Mouse (Mus musculus) small intestine, adult 2 months (tissue): Measurements from ENCODE around the gene Snrnp35. TPM values are rescaled to one million over a fixed set of nuclear protein-coding genes. Genes with fewer than 3 reads are reported as not detected.

Source experiments
- H3K27ac ChIP-seq: fragments of 200-500 bp; 2 replicates; pipeline ENCODE4 v1.5.1; 2012; ENCODE audit warnings: low read depth, low read length, control low read depth, inconsistent platforms; ENCODE audit not compliant: insufficient read depth
- H3K27me3 ChIP-seq: fragments of 200-500 bp; 2 replicates; pipeline ENCODE4 v1.6.1; 2012; ENCODE audit warnings: mild to moderate bottlenecking, moderate library complexity, low read length, inconsistent platforms; ENCODE audit not compliant: control insufficient read depth, insufficient read depth
- H3K36me3 ChIP-seq: fragments of 200-500 bp; 2 replicates; pipeline ENCODE4 v1.6.1; 2012; ENCODE audit warnings: mild to moderate bottlenecking, low read length, control low read depth, inconsistent platforms; ENCODE audit not compliant: control insufficient read depth, insufficient read depth
- H3K4me1 ChIP-seq: fragments of 200-500 bp; 2 replicates; pipeline ENCODE4 v1.6.1; 2012; ENCODE audit warnings: low read length, inconsistent platforms, mixed read lengths; ENCODE audit not compliant: control insufficient read depth, insufficient read depth, insufficient read length
- H3K4me3 ChIP-seq: fragments of 200-500 bp; 2 replicates; pipeline ENCODE4 v1.5.1; 2012; ENCODE audit warnings: low read depth, mild to moderate bottlenecking, control low read depth, inconsistent platforms, low read length, moderate library complexity
- CTCF ChIP-seq: fragments of 200-500 bp; IDR thresholded peaks from 2 replicates; pipeline ENCODE4 v1.5.1; 2012; ENCODE audit warnings: low read depth, mild to moderate bottlenecking, control low read depth, inconsistent platforms, low read length, moderate library complexity, mixed read lengths; ENCODE audit not compliant: insufficient replicate concordance, insufficient read length; ENCODE audit errors: extremely low read depth
- POLR2A ChIP-seq: fragments of 200-500 bp; IDR thresholded peaks from 2 replicates; pipeline ENCODE4 v1.6.1; 2012; ENCODE audit warnings: low read depth, mild to moderate bottlenecking, control low read depth, inconsistent platforms, low read length, moderate library complexity
- WGBS: fragments of 180-500 bp; shearing (Covaris S2); methylation state at CpG from one replicate; pipeline ENCODE4 v1.1.7; 2018; 5-methylcytosine and 5-hydroxymethylcytosine counted together
- polyA plus RNA-seq: library from polyadenylated mRNA; depleted of rRNA; stranded (reverse); fragments of >200 nt; gene quantifications from 2 replicates; pipeline ENCODE4 v1.2.3, GENCODE M21; 2012

Snrnp35 gene
- polyA plus RNA-seq, 1 experiment: 1.8 TPM

DNA sequence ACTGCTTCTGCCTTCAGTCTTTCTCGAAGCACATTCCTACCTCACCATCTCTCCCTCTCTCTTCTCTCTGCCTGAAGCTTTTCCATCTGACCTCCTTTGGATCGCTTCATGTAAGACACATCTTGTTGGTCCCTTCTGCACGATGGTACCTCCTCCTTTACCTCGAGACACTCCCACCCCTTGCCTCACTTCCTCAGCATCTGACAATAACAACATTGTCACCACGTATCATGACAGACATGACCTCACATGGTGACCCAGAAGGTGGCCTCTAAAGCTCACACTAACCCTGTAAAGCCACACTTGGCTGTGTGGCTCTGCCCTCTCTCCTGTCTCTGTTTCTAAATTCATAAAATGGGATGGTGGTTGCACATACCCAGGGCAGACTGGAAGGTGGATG is 32.9 kb downstream of the Snrnp35 start:
- Histone ChIP-seq H3K4me3 (no peak overlapping the region), H3K27ac (no peak overlapping the region), H3K36me3 (no peaks in the 10 kb centered on the region), H3K27me3 (no peaks in the 10 kb centered on the region), H3K4me1 (no peaks in the 10 kb centered on the region)
- no peak for TF ChIP-seq POLR2A
- no peak for TF ChIP-seq CTCF
- WGBS: 72% methylated on average over 5 of the region's 5 CpGs

DNA sequence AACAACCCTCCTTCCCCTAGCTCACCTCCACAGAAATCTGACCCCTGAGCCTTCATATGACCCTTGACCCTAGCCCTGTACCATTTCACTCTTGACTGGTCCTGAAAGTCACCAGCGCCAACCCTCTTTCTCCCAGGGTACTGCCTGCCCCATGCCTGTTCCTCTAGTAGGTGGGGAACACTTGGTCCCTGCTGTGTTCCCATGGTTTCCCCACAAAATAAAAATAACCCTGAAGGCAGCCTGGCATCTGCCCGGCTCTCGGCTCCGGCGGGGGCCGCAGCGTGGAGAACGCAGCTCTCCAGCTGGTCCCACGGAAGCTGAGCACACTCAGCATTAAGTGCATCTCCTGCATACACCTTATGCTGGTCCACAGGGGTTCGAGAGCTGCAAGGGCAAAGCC is 35.7 kb downstream of the Snrnp35 start:
- no peak for TF ChIP-seq CTCF
- TF ChIP-seq POLR2A: no peak
- no peaks in the 10 kb centered on the region for H3K36me3 ChIP-seq
- H3K4me1 ChIP-seq: no peaks in the 10 kb centered on the region
- no peak overlapping the region for H3K27ac ChIP-seq
- WGBS: 90% methylated on average over 10 of the region's 10 CpGs
- no peak overlapping the region for H3K4me3 ChIP-seq
- H3K27me3 ChIP-seq: no peaks in the 10 kb centered on the region

DNA sequence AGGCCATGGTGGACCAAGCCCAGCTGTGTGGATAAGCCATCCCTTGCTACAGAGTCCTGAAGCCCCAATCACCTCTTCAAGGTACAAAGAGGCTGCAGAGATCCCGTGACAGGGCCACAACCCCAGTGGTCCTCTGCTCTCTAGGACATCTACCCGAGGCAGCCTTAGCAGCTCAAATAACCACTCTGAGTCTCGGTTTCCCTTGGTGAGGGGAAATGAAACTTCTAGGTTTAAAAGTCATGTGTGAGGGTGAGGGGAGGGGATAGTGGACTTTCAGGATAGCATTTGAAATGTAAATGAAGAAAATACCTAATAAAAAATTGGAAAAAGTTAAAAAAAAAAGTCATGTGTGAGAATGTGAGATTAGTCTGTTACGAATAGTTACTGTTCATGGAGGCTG is 38.7 kb downstream of the Snrnp35 start:
- no peak overlapping the region for H3K4me3 ChIP-seq
- no peaks in the 10 kb centered on the region for H3K4me1 ChIP-seq
- no peak overlapping the region for H3K27ac ChIP-seq
- 81% methylated on average over 4 of the region's 4 CpGs for WGBS
- no peaks in the 10 kb centered on the region for H3K36me3 ChIP-seq
- no peaks in the 10 kb centered on the region for H3K27me3 ChIP-seq
- TF ChIP-seq POLR2A (no peak), CTCF (no peak)

DNA sequence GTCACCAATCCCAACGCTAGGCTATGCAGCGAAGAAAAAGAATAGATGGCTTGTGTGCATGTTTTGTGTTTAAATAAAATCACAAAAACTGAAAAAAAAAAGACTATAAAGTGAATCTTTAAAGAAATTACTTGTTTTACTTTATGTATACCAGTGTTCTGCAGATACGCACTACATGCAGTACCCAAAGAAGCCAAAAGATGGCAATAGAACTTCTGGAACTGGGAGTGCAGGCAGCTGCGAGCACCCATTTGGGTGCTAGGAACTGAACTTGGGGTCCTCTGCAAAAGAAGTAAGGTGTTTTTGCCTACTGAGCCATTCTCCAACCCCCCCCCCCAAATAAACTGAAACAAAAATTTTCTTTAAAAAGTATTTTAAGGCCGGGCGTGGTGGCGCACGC is 40.1 kb downstream of the Snrnp35 start:
- WGBS: 94% methylated on average over 8 of the region's 8 CpGs
- H3K4me1 ChIP-seq: no peaks in the 10 kb centered on the region
- no peaks in the 10 kb centered on the region for H3K36me3 ChIP-seq
- H3K27me3 ChIP-seq: no peaks in the 10 kb centered on the region
- H3K4me3 ChIP-seq: no peak overlapping the region
- no peak for TF ChIP-seq POLR2A
- TF ChIP-seq CTCF: peak; percentile 23; the same call in 1 of the 2 replicates
- H3K27ac ChIP-seq: no peak overlapping the region

DNA sequence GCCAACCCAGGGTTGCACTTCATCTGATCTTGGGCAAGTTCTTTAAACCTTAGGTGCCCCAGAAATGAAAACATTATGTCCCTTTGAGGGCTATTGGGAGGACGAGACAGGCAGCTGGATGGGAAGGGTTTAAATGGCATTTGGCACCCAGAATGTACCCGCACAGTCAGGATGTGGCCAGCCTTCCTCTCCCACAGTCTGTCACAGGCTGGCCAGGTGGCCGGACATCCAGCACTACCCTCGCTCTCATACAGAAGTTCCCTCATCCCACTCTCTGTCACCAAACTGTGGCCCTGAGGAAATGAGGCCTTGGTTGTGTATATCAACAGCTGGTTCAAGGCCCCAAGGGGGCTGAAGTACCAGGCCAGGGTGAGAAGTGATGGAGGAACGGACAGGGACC is 42.0 kb downstream of the Snrnp35 start:
- no peaks in the 10 kb centered on the region for H3K4me1 ChIP-seq
- 80% methylated on average over 5 of the region's 5 CpGs for WGBS
- H3K27me3 ChIP-seq: no peaks in the 10 kb centered on the region
- TF ChIP-seq POLR2A: no peak
- no peak for TF ChIP-seq CTCF
- H3K4me3 ChIP-seq: no peak overlapping the region
- H3K27ac ChIP-seq: no peak overlapping the region
- H3K36me3 ChIP-seq: no peaks in the 10 kb centered on the region

DNA sequence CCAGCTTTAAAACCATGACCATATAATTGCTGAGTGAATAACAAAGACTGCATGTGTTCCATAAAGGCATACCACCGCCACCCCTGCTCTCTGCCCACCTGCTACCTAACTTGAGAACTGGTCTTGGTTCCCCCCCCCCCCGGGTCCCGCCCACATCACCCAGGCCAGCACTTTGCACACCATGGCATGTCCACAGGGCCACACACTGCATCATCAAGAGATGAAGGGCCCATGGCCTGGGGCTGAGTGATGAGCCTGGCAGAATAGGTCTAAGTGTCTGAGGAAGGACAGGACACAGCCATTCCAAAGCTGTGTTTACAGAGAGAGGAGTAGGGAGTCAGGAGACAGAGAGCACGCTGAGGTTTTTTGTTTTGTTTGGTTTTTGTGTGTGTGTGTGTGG is 45.4 kb downstream of the Snrnp35 start:
- Histone ChIP-seq H3K4me1 (peaks cover 8% of the 10 kb centered on the region), H3K4me3 (no peak overlapping the region), H3K27me3 (no peaks in the 10 kb centered on the region), H3K27ac (peak overlapping the region; percentile 55; the same call in 1 of the 2 replicates), H3K36me3 (no peaks in the 10 kb centered on the region)
- WGBS: 73% methylated on average over 4 of the region's 4 CpGs
- TF ChIP-seq POLR2A (no peak), CTCF (no peak)

DNA sequence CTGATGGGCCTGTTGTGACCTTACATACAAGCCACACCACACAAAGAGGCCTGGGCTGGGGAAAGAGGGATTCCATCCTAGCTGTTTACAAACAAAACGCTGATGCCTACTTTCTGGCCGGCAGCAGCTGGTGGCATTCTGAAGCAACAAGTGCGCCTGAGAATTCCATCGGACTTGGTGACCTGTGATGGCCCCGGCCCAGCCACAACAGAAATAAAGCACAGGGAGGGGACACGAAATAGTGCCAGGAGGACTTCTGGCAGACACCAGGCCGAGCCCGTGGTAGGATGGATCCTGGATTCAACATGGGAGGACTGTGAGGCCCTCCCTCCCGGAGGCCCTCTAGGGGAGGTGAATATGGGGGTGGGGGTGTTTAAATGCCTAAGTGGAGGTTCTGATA is 45.9 kb downstream of the Snrnp35 start:
- TF ChIP-seq CTCF (no peak), POLR2A (no peak)
- Histone ChIP-seq H3K4me3 (peak overlapping the region; percentile 27), H3K27ac (peak overlapping the region; percentile 55), H3K36me3 (no peaks in the 10 kb centered on the region), H3K4me1 (peaks cover 8% of the 10 kb centered on the region), H3K27me3 (no peaks in the 10 kb centered on the region)
- 64% methylated on average over 9 of the region's 9 CpGs for WGBS

DNA sequence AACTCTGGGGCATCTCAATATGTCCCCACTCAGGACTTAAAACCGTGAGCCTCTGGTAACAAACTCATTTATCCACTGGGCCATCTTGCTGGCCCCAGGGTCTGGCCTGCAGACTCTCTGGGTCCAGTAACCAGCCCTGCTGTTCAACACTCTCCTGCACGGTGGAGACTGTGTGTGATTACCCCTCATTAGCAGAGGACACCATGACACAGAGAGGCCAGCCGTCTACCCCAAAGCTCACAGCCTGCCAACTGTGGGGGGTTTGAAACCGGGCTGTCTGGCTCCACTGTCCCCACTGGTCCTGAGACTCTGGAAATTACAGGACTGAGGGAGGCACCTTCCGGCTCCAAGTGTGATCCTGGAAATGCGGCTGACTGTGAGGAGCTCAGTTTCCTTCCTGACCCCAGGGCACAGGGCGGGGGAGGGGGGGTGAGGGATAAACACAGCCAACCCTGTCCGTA is 46.3 kb downstream of the Snrnp35 start:
- H3K36me3 ChIP-seq: no peaks in the 10 kb centered on the region
- peak overlapping the region; percentile 73 for H3K4me3 ChIP-seq
- H3K27me3 ChIP-seq: no peaks in the 10 kb centered on the region
- peaks cover 8% of the 10 kb centered on the region for H3K4me1 ChIP-seq
- TF ChIP-seq POLR2A (no peak), CTCF (no peak)
- peak overlapping the region; percentile 55 for H3K27ac ChIP-seq
- 55% methylated on average over 8 of the region's 8 CpGs for WGBS
